Mouse (Mus musculus) liver, adult 2 months (tissue): ENCODE measurements around the gene Larp6. TPM values are rescaled to one million over a fixed set of nuclear protein-coding genes. Genes with fewer than 3 reads are reported as not detected.

ENCODE experiments used
- DNase-seq: peaks from one replicate; pipeline ENCODE4 v3.0.0-alpha.2; 2011; ENCODE audit warnings: low read depth, low spot score; ENCODE audit errors: extremely low read depth
- H3K27ac ChIP-seq: fragments of 200-500 bp; replicated peaks from 2 replicates; pipeline ENCODE4 v1.5.1; 2012; ENCODE audit warnings: low read depth, mild to moderate bottlenecking, control low read depth, inconsistent platforms, low read length; ENCODE audit not compliant: insufficient read depth
- H3K27me3 ChIP-seq: fragments of 200-500 bp; 2 replicates; pipeline ENCODE4 v1.6.1; 2012; ENCODE audit warnings: mild to moderate bottlenecking, moderate library complexity, low read length, inconsistent platforms; ENCODE audit not compliant: control insufficient read depth, insufficient read depth
- H3K36me3 ChIP-seq: fragments of 200-500 bp; 2 replicates; pipeline ENCODE4 v1.6.1; 2012; ENCODE audit warnings: low read length, inconsistent platforms; ENCODE audit not compliant: control insufficient read depth, insufficient read depth
- H3K4me1 ChIP-seq: fragments of 200-500 bp; 2 replicates; pipeline ENCODE4 v1.6.1; 2011; ENCODE audit warnings: low read length; ENCODE audit not compliant: control insufficient read depth, insufficient read depth
- H3K4me3 ChIP-seq: fragments of 200-500 bp; 2 replicates; pipeline ENCODE4 v1.5.1; 2011; ENCODE audit warnings: low read depth, mild to moderate bottlenecking, control low read depth, low read length, moderate library complexity; ENCODE audit not compliant: insufficient read depth
- H3K79me2 ChIP-seq: fragments of 200-500 bp; 2 replicates; pipeline ENCODE4 v1.6.1; 2012; ENCODE audit warnings: inconsistent platforms, mild to moderate bottlenecking, low read length, moderate library complexity; ENCODE audit not compliant: control insufficient read depth, insufficient read depth
- H3K9ac ChIP-seq: fragments of 200-500 bp; 2 replicates; pipeline ENCODE4 v1.6.1; 2012; ENCODE audit warnings: low read depth, mild to moderate bottlenecking, control low read depth, inconsistent platforms, low read length
- CTCF ChIP-seq: fragments of 200-500 bp; IDR thresholded peaks from 2 replicates; pipeline ENCODE4 v1.5.1; 2011; ENCODE audit warnings: low read depth, low read length, control low read depth
- POLR2A ChIP-seq: fragments of 200-500 bp; IDR thresholded peaks from 2 replicates; pipeline ENCODE4 v1.6.1; 2011; ENCODE audit warnings: low read length, control low read depth; ENCODE audit not compliant: insufficient read depth; ENCODE audit errors: extremely low read depth
- WGBS: fragments of 180-500 bp; shearing (Covaris S2); methylation state at CpG from one replicate; pipeline ENCODE4 v1.1.7; 2018; 5-methylcytosine and 5-hydroxymethylcytosine counted together
- polyA plus RNA-seq: library from polyadenylated mRNA; depleted of rRNA; stranded (reverse); fragments of >200 nt; gene quantifications from 2 replicates; pipeline ENCODE4 v1.2.3, GENCODE M21; 2012
- total RNA-seq: library from RNA; depleted of rRNA; stranded (reverse); fragments of >200 nt; gene quantifications from 2 replicates; pipeline ENCODE4 v1.2.3, GENCODE M21; 2014

Gene Larp6
- total and polyA plus RNA-seq, 2 experiments, result not detected

GRCm38 (mm10) chr9:60674780-60675179 is 38.0 kb upstream of the Larp6 start:
- TF ChIP-seq CTCF, result no peak
- no peak for TF ChIP-seq POLR2A
- Histone ChIP-seq H3K4me1 (no peaks in the 10 kb centered on the region), H3K4me3 (no peak overlapping the region), H3K27ac (no peak overlapping the region), H3K9ac (no peak overlapping the region), H3K79me2 (no peaks in the 10 kb centered on the region), H3K27me3 (no peaks in the 10 kb centered on the region), H3K36me3 (no peaks in the 10 kb centered on the region)
- DNase-seq, result no peak

GRCm38 (mm10) chr9:60676429-60676828 is 36.4 kb upstream of the Larp6 start:
- Histone ChIP-seq H3K27ac (no peak overlapping the region), H3K79me2 (no peaks in the 10 kb centered on the region), H3K4me3 (no peak overlapping the region), H3K27me3 (no peaks in the 10 kb centered on the region), H3K9ac (no peak overlapping the region), H3K36me3 (no peaks in the 10 kb centered on the region), H3K4me1 (no peaks in the 10 kb centered on the region)
- 94% methylated on average over 4 of the region's 4 CpGs for WGBS
- no peak for DNase-seq
- TF ChIP-seq CTCF (no peak), POLR2A (no peak)

- no peaks in the 10 kb centered on the region for H3K79me2 ChIP-seq
- H3K27ac ChIP-seq, result no peak overlapping the region
- H3K4me3 ChIP-seq, result no peak overlapping the region
- TF ChIP-seq POLR2A, result no peak
- TF ChIP-seq CTCF, result no peak
- H3K9ac ChIP-seq, result no peak overlapping the region
- no peaks in the 10 kb centered on the region for H3K4me1 ChIP-seq
- WGBS, result 78% methylated on average over 5 of the region's 5 CpGs
- no peak for DNase-seq
- no peaks in the 10 kb centered on the region for H3K36me3 ChIP-seq
- no peaks in the 10 kb centered on the region for H3K27me3 ChIP-seq
Observed at GRCm38 (mm10) chr9:60678913-60679312, 33.9 kb upstream of the Larp6 start.

- Histone ChIP-seq H3K4me1 (no peaks in the 10 kb centered on the region), H3K36me3 (no peaks in the 10 kb centered on the region), H3K79me2 (no peaks in the 10 kb centered on the region), H3K27ac (no peak overlapping the region), H3K4me3 (no peak overlapping the region), H3K27me3 (no peaks in the 10 kb centered on the region), H3K9ac (no peak overlapping the region)
- TF ChIP-seq POLR2A, result no peak
- TF ChIP-seq CTCF, result no peak
- DNase-seq, result no peak
- WGBS, result 85% methylated on average over 3 of the region's 3 CpGs
Observed at GRCm38 (mm10) chr9:60681005-60681404, 31.8 kb upstream of the Larp6 start.

- 89% methylated on average over 4 of the region's 4 CpGs for WGBS
Observed at GRCm38 (mm10) chr9:60682753-60683152, 30.0 kb upstream of the Larp6 start.

GRCm38 (mm10) chr9:60687415-60687814 is 25.4 kb upstream of the Larp6 start:
- Histone ChIP-seq H3K79me2 (no peaks in the 10 kb centered on the region), H3K4me3 (peak overlapping the region; percentile 54; the same call in 1 of the 2 replicates), H3K27me3 (no peaks in the 10 kb centered on the region), H3K36me3 (no peaks in the 10 kb centered on the region), H3K27ac (no peak overlapping the region), H3K4me1 (no peaks in the 10 kb centered on the region; the same call in 1 of the 2 replicates), H3K9ac (no peak overlapping the region)
- DNase-seq, result no peak
- no peak for TF ChIP-seq POLR2A
- no peak for TF ChIP-seq CTCF
- 8% methylated on average over 7 of the region's 7 CpGs for WGBS

More at GRCm38 (mm10) chr9:60682753-60683152, 30.0 kb upstream of the Larp6 start:
- Histone ChIP-seq H3K4me1 (no peaks in the 10 kb centered on the region), H3K27me3 (no peaks in the 10 kb centered on the region), H3K9ac (no peak overlapping the region), H3K36me3 (no peaks in the 10 kb centered on the region), H3K79me2 (no peaks in the 10 kb centered on the region), H3K4me3 (no peak overlapping the region), H3K27ac (no peak overlapping the region)
- DNase-seq, result no peak
- no peak for TF ChIP-seq POLR2A
- TF ChIP-seq CTCF, result no peak
